Mouse (Mus musculus): ENCODE measurements at regions not wholly inside any gene's neighbourhood (a gene's known extent, or its start where the extent isn't known, plus 50 kb on each side); places are given as distances from the start of the nearest gene placed in this dataset.

GRCm38 (mm10) chr14:12913421-12913820 is 90.5 kb upstream of the Cadps start:
- H3K9me3 ChIP-seq (ENCODE audit: low read length): no peaks in the 10 kb centered on the region
- TF ChIP-seq CTCF (IDR thresholded peaks at IDR 0.05): no peak
- no peaks in the 10 kb centered on the region for H3K36me3 ChIP-seq (ENCODE audit: insufficient read depth, low read length)
- no peak overlapping the region for H3K27ac ChIP-seq (ENCODE audit: low read depth, low read length)
- no peak for ATAC-seq (ENCODE audit: low FRiP score)
- no peaks in the 10 kb centered on the region for H3K4me1 ChIP-seq (ENCODE audit: insufficient read depth, low read length)
- H3K27me3 ChIP-seq (ENCODE audit: insufficient read depth, low read length): no peaks in the 10 kb centered on the region
- no peak overlapping the region for H3K9ac ChIP-seq (replicated peaks; ENCODE audit: low read length, poor library complexity, severe bottlenecking)
- no peak overlapping the region for H3K4me3 ChIP-seq (ENCODE audit: low read depth, low read length)
- no peak for DNase-seq (ENCODE audit: low spot score)
- 64% methylated on average over 3 of the region's 3 CpGs for WGBS
- H3K4me2 ChIP-seq (ENCODE audit: low read depth, low read length, poor library complexity, severe bottlenecking): no peak overlapping the region

- no peak overlapping the region for H3K4me2 ChIP-seq (ENCODE audit: low read depth, low read length, poor library complexity, severe bottlenecking)
- H3K36me3 ChIP-seq (ENCODE audit: insufficient read depth, low read length): no peaks in the 10 kb centered on the region
- no peaks in the 10 kb centered on the region for H3K27me3 ChIP-seq (ENCODE audit: insufficient read depth, low read length)
- peak overlapping the region; percentile 74; the same call in 1 of the 2 replicates for H3K27ac ChIP-seq (ENCODE audit: low read depth, low read length)
- no peak overlapping the region for H3K4me3 ChIP-seq (ENCODE audit: low read depth, low read length)
- no peaks in the 10 kb centered on the region for H3K4me1 ChIP-seq (ENCODE audit: insufficient read depth, low read length)
- no peaks in the 10 kb centered on the region for H3K9me3 ChIP-seq (ENCODE audit: low read length)
- no peak for TF ChIP-seq CTCF (IDR thresholded peaks at IDR 0.05)
- H3K9ac ChIP-seq (replicated peaks; ENCODE audit: low read length, poor library complexity, severe bottlenecking): no peak overlapping the region
- ATAC-seq (ENCODE audit: low FRiP score) (peak; percentile 14; the same call in 1 of the 2 replicates), DNase-seq (ENCODE audit: low spot score) (no peak)
These were observed 54.4 kb upstream of the Cadps start for GRCm38 (mm10) chr14:12877337-12877662.

GRCm38 (mm10) chr14:12876417-12877336 is 53.8 kb upstream of the Cadps start:
- no peaks in the 10 kb centered on the region for H3K4me1 ChIP-seq (ENCODE audit: insufficient read depth, low read length)
- no peak overlapping the region for H3K4me3 ChIP-seq (ENCODE audit: low read depth, low read length)
- 0 out of 2 replicates have a peak overlapping the region, but pooled peaks have one; percentile 18 for H3K4me2 ChIP-seq (ENCODE audit: low read depth, low read length, poor library complexity, severe bottlenecking)
- no peaks in the 10 kb centered on the region for H3K36me3 ChIP-seq (ENCODE audit: insufficient read depth, low read length)
- 43% methylated on average over 10 of the region's 10 CpGs for WGBS
- peak; percentile 88 for ATAC-seq (ENCODE audit: low FRiP score)
- no peaks in the 10 kb centered on the region for H3K9me3 ChIP-seq (ENCODE audit: low read length)
- no peak for TF ChIP-seq CTCF (IDR thresholded peaks at IDR 0.05)
- no peak overlapping the region; the same call in 1 of the 2 replicates for H3K9ac ChIP-seq (replicated peaks; ENCODE audit: low read length, poor library complexity, severe bottlenecking)
- peak overlapping the region; percentile 74 for H3K27ac ChIP-seq (ENCODE audit: low read depth, low read length)
- H3K27me3 ChIP-seq (ENCODE audit: insufficient read depth, low read length): no peaks in the 10 kb centered on the region
- DNase-seq (ENCODE audit: low spot score): peak; percentile 67
